In the genomic region with DNA sequence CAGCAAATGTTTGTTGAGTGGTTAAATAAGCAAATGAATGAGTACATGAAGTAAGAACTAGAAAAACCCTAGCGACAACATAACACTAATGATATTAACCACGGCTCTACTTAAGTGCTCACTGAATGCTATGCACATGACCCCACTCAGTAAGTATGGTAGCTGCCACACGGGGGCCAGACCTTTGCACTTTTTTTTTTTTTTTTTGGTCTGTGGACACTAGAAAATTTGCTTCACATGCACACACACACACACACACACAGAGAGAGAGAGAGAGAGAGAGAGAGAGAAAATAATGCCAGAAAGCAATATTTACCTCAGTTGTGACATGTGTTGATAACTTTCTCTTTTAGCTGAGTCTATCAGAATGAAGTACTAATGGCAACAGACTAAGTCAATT, we compare ENCODE assay signal across 18 mouse cellular contexts. TPM values are rescaled to one million over a fixed set of nuclear protein-coding genes. Genes with fewer than 3 reads are reported as not detected.
DNase-seq lines count a peak whose midpoint lies in the region; TF ChIP-seq lines count a peak whose summit lies in the region.
"Had no signal": no experiment of that assay in that cellular context is flagged by ENCODE, and none has a peak within 500 bp of the region (broad histone marks: within the 10 kb centered on the region; RNA-seq: fewer than 3 reads in every experiment).

No protein-coding gene starts in this region.

- dilution Hi-C loops in CH12.LX (cut with MboI; ENCODE audit: extremely low pct_ligation_motif_present, extremely low pct_unique_long_range_greater_than_20kb, low sequenced_read_pairs) = no loop called here

- H3K27ac ChIP-seq in CH12.LX (ENCODE audit: insufficient read depth, low read depth) (no peak overlapping the region), MEL (ENCODE audit: control insufficient read depth, low read depth, low read length) (no peak overlapping the region)
- no peak overlapping the region for H3K27ac ChIP-seq in limb, embryonic 10.5 days

- no peak for TF ChIP-seq EP300 in CH12.LX (IDR thresholded peaks at IDR 0.05; ENCODE audit: low read length)
- no peak for TF ChIP-seq EP300 in MEL (IDR thresholded peaks at IDR 0.05; ENCODE audit: low read depth in 1 of 2, low read length in 2 of 2)

- TF ChIP-seq RAD21 in CH12.LX (IDR thresholded peaks at IDR 0.05; ENCODE audit: low read depth, low read length) (no peak), MEL (IDR thresholded peaks at IDR 0.05; ENCODE audit: low read depth, low read length) (no peak)

- in situ Hi-C loops in CH12.LX (cut with MboI; ENCODE audit: low pct_ligation_motif_present, low pct_unique_long_range_greater_than_20kb, low sequenced_read_pairs) = no loop called here

- TF ChIP-seq CTCF in CH12.LX (conservative IDR thresholded peaks at IDR 0.05 in 1 of 2, IDR thresholded peaks at IDR 0.05 in 1 of 2; ENCODE audit: low read depth in 2 of 2, low read length in 2 of 2) = no peak
- no peak for TF ChIP-seq CTCF in MEL (IDR thresholded peaks at IDR 0.05 in 2 of 3, conservative IDR thresholded peaks at IDR 0.05 in 1 of 3; ENCODE audit: control insufficient read depth in 1 of 3, insufficient read depth in 1 of 3, low read depth in 2 of 3, low read length in 3 of 3, poor library complexity in 1 of 3, severe bottlenecking in 1 of 3)

- H3K4me1 ChIP-seq in CH12.LX (ENCODE audit: control insufficient read depth in 1 of 2, insufficient read depth in 2 of 2) = peaks cover 0 to 15% of the 10 kb centered on the region in 2 experiments; a peak in 2 of 4 replicates
- peaks cover 8 to 29% of the 10 kb centered on the region in 2 experiments for H3K4me1 ChIP-seq in MEL (ENCODE audit: control insufficient read depth in 1 of 2, insufficient read depth in 2 of 2, low read length in 2 of 2)
- peaks cover 19% of the 10 kb centered on the region for H3K4me1 ChIP-seq in limb, embryonic 10.5 days

- H3K79me2 ChIP-seq in CH12.LX (replicated peaks; ENCODE audit: control insufficient read depth, extremely low read depth, insufficient read depth, poor library complexity, severe bottlenecking) (no peaks in the 10 kb centered on the region), MEL (ENCODE audit: control insufficient read depth, insufficient read depth, low read length, poor library complexity) (no peaks in the 10 kb centered on the region)

- H3K9ac ChIP-seq in CH12.LX (ENCODE audit: insufficient read depth, low read depth) (no peak overlapping the region), MEL (ENCODE audit: control insufficient read depth, low read depth, low read length, poor library complexity, severe bottlenecking) (no peak overlapping the region)

- H3K9me3 ChIP-seq in CH12.LX (replicated peaks; ENCODE audit: low read length) = no peaks in the 10 kb centered on the region
- no peaks in the 10 kb centered on the region for H3K9me3 ChIP-seq in MEL (replicated peaks; ENCODE audit: insufficient read depth, low read length)
- H3K9me3 ChIP-seq in limb, embryonic 10.5 days (replicated peaks) = no peaks in the 10 kb centered on the region
- H3K9me3 ChIP-seq: G1E had no signal

- 88% methylated on average over 3 of the region's 3 CpGs for WGBS in limb, embryonic 10.5 days

- TF ChIP-seq POLR2A in CH12.LX (IDR thresholded peaks at IDR 0.05; ENCODE audit: low read depth, low read length) (no peak), MEL (IDR thresholded peaks at IDR 0.05; ENCODE audit: control insufficient read depth in 1 of 2, insufficient read depth in 1 of 2, low read depth in 1 of 2, low read length in 2 of 2, poor library complexity in 1 of 2) (no peak)

- H3K36me3 ChIP-seq in CH12.LX (replicated peaks in 1 of 2; ENCODE audit: control insufficient read depth in 1 of 2, insufficient read depth in 1 of 2, low read length in 1 of 2) (no peaks in the 10 kb centered on the region), MEL (ENCODE audit: control insufficient read depth in 1 of 2, insufficient read depth in 2 of 2, low read length in 2 of 2) (peaks cover 0 to 20% of the 10 kb centered on the region in 2 experiments; a peak in 2 of 4 replicates)
- no peaks in the 10 kb centered on the region for H3K36me3 ChIP-seq in limb, embryonic 10.5 days
- H3K36me3 ChIP-seq: G1E had no signal

- H3K4me3 ChIP-seq in CH12.LX (replicated peaks in 1 of 3; ENCODE audit: low read depth in 2 of 3, low read length in 2 of 3, poor library complexity in 1 of 3) (no peak overlapping the region), MEL (ENCODE audit: control insufficient read depth in 1 of 2, insufficient read depth in 1 of 2, low read depth in 2 of 2, low read length in 2 of 2) (no peak overlapping the region)
- no peak overlapping the region for H3K4me3 ChIP-seq in limb, embryonic 10.5 days

- no peak overlapping the region for H3K4me2 ChIP-seq in CH12.LX (ENCODE audit: insufficient read depth, low read depth, poor library complexity, severe bottlenecking)

- no peak for DNase-seq in CH12.LX (ENCODE audit: extremely low read depth)
- no peak for DNase-seq in MEL (ENCODE audit: low read depth, low spot score)
- no peak for DNase-seq in gastrocnemius, postnatal 4 days (ENCODE audit: low spot score in 2 of 2)
- DNase-seq in limb, embryonic 10.5 days (ENCODE audit: low spot score) = no peak
- DNase-seq: adrenal gland, adult 2 months; adrenal gland, adult 8-10 months; adrenal gland, postnatal 10 days; adrenal gland, postnatal 14 days; adrenal gland, postnatal 25 days; adrenal gland, postnatal 36 days; B cell, adult 2 months; cerebellum, adult 11 months; cerebellum, adult 11-12 months; cerebellum, adult 18-20 months; cerebellum, adult 2 months; cerebellum, adult 8-10 months had no signal

- peaks cover 1% of the 10 kb centered on the region for H3K27me3 ChIP-seq in CH12.LX (replicated peaks)
- H3K27me3 ChIP-seq in MEL (ENCODE audit: control insufficient read depth in 1 of 2, insufficient read depth in 2 of 2, low read length in 2 of 2) = no peaks in the 10 kb centered on the region
- H3K27me3 ChIP-seq in limb, embryonic 10.5 days (ENCODE audit: low read depth, poor library complexity, severe bottlenecking) = peaks cover 47% of the 10 kb centered on the region
- H3K27me3 ChIP-seq: Patski had no signal

TF ChIP-seq in CH12.LX, 34 proteins besides CTCF, POLR2A, EP300 and RAD21:
- TF ChIP-seq UBTF (IDR thresholded peaks at IDR 0.05; ENCODE audit: low read depth, low read length) (no peak), ZNF384 (IDR thresholded peaks at IDR 0.05; ENCODE audit: low read depth, low read length) (peak; percentile 66)

TF ChIP-seq in MEL, 35 proteins besides CTCF, POLR2A, EP300 and RAD21:
- no peak for TF ChIP-seq E2F4 (IDR thresholded peaks at IDR 0.05; ENCODE audit: borderline replicate concordance, low read depth, low read length)
- peak; percentile 62 for TF ChIP-seq ZNF384 (IDR thresholded peaks at IDR 0.05; ENCODE audit: low read depth, low read length)
TF ChIP-seq in MEL: peak in this region for 1.

RNA-seq across cellular contexts. Expression of a gene that starts 55.7 kb away (rescaled TPM):
- total RNA-seq in CH12.LX (2012; rRNA removed) = 12.8 and 14.2 TPM in 2 replicates
- 5.0 and 6.4 TPM in 2 replicates for total RNA-seq in CH12.LX (2014; rRNA removed)
- polyA plus RNA-seq in CH12.LX (2012; ENCODE audit: insufficient read length, low read depth) = 21.1 and 25.2 TPM in 2 replicates
- total RNA-seq in MEL (2012; rRNA removed) = 20.6 and 25.2 TPM in 2 replicates
- 10 to 100 TPM in 1 of 2 experiments, not detected in 1; 33.2 TPM for polyA plus RNA-seq in MEL (2012; ENCODE audit: insufficient read depth in 1 of 2, insufficient read length in 2 of 2, low read depth in 1 of 2, low replicate concordance in 2 of 2, missing spikeins in 1 of 2)
- 1 to 10 TPM; 2.4 to 2.6 TPM for total RNA-seq in gastrocnemius, postnatal 4 days (2021)
- 7.3 and 7.9 TPM in 2 replicates for polyA plus RNA-seq in limb, embryonic 10.5 days (2016; fragmentation: Nextera tagmentation; extraction: Ambion mirVana)
